Mouse (Mus musculus) liver, embryonic 12.5 days (tissue): ENCODE data around the gene 1190002N15Rik. TPM values are rescaled to one million over a fixed set of nuclear protein-coding genes. Genes with fewer than 3 reads are reported as not detected.
A peak's percentile ranks its signal among the peaks of the same experiment; 100 is the strongest.

Experiments
- ATAC-seq: fragments of 200-750 bp; cut with Nextera tagmentation; 2 replicates; pipeline ENCODE4 v1.8.0; 2017; ENCODE audit warnings: moderate number of reproducible peaks, mild to moderate bottlenecking, moderate library complexity
- H3K27ac ChIP-seq: fragments of 300-500 bp; sonication (generic); 2 replicates; pipeline ENCODE4 v1.5.1; 2016; ENCODE audit warnings: mild to moderate bottlenecking
- H3K27me3 ChIP-seq: fragments of 300-500 bp; sonication (generic); replicated peaks from 2 replicates; pipeline ENCODE4 v1.6.1; 2016; ENCODE audit warnings: mild to moderate bottlenecking, moderate library complexity
- H3K36me3 ChIP-seq: fragments of 300-500 bp; sonication (generic); 2 replicates; pipeline ENCODE4 v1.6.1; 2016; ENCODE audit warnings: mild to moderate bottlenecking, moderate library complexity
- H3K4me1 ChIP-seq: fragments of 300-500 bp; sonication (generic); 2 replicates; pipeline ENCODE4 v1.6.1; 2016
- H3K4me2 ChIP-seq: fragments of 300-500 bp; sonication (generic); 2 replicates; pipeline ENCODE4 v1.6.1; 2016; ENCODE audit warnings: mild to moderate bottlenecking, moderate library complexity
- H3K4me3 ChIP-seq: fragments of 300-500 bp; sonication (generic); 2 replicates; pipeline ENCODE4 v1.5.1; 2016; ENCODE audit warnings: mild to moderate bottlenecking, moderate library complexity
- H3K9ac ChIP-seq: fragments of 300-500 bp; sonication (generic); 2 replicates; pipeline ENCODE4 v1.6.1; 2016; ENCODE audit warnings: mild to moderate bottlenecking, moderate library complexity
- H3K9me3 ChIP-seq: fragments of 300-500 bp; sonication (generic); replicated peaks from 2 replicates; pipeline ENCODE4 v1.6.1; 2016; ENCODE audit warnings: mild to moderate bottlenecking, moderate library complexity
- WGBS: fragments of 180-500 bp; shearing (Covaris S2); methylation state at CpG from one replicate; pipeline ENCODE4 v1.1.7; 2016; ENCODE audit not compliant: insufficient replicate concordance; 5-methylcytosine and 5-hydroxymethylcytosine counted together
- polyA plus RNA-seq: library from polyadenylated mRNA; unstranded; fragments of >200 nt; fragmentation: Nextera tagmentation; extraction: Ambion mirVana; gene quantifications from 2 replicates; pipeline ENCODE4 v1.2.1, GENCODE M21; 2016

The 1190002N15Rik gene
- polyA plus RNA-seq, 1 experiment from 2014 or later = 13.8 TPM

- H3K36me3 ChIP-seq = no peaks in the 10 kb centered on the region
- H3K4me1 ChIP-seq = peaks cover 48% of the 10 kb centered on the region
- H3K27me3 ChIP-seq = no peaks in the 10 kb centered on the region
- no peak overlapping the region; the same call in 1 of the 2 replicates for H3K9ac ChIP-seq
- peak overlapping the region; percentile 58; the same call in 1 of the 2 replicates for H3K27ac ChIP-seq
- ATAC-seq = no peak
- no peaks in the 10 kb centered on the region for H3K9me3 ChIP-seq
- H3K4me2 ChIP-seq = peak overlapping the region; percentile 95
- WGBS = 31% methylated on average over 10 of the region's 10 CpGs
- peak overlapping the region; percentile 15; the same call in 1 of the 2 replicates for H3K4me3 ChIP-seq
Observed at GRCm38 (mm10) chr9:94540343-94541095, 2.6 kb upstream of the 1190002N15Rik start.

GRCm38 (mm10) chr9:94539346-94539865 lies 1.5 kb upstream of the 1190002N15Rik start:
- H3K36me3 ChIP-seq = no peaks in the 10 kb centered on the region
- peaks cover 53% of the 10 kb centered on the region for H3K4me1 ChIP-seq
- H3K9me3 ChIP-seq = no peaks in the 10 kb centered on the region
- peak overlapping the region; percentile 86 for H3K9ac ChIP-seq
- WGBS = 56% methylated on average over 8 of the region's 8 CpGs
- peak overlapping the region; percentile 76 for H3K4me3 ChIP-seq
- peak overlapping the region; percentile 40; the same call in 1 of the 2 replicates for H3K27ac ChIP-seq
- ATAC-seq = no peak
- no peaks in the 10 kb centered on the region for H3K27me3 ChIP-seq
- H3K4me2 ChIP-seq = peak overlapping the region; percentile 95

- H3K36me3 ChIP-seq = no peaks in the 10 kb centered on the region
- H3K9me3 ChIP-seq = no peaks in the 10 kb centered on the region
- peak overlapping the region; percentile 76 for H3K4me3 ChIP-seq
- peak; percentile 41 for ATAC-seq
- H3K27ac ChIP-seq = peak overlapping the region; percentile 96
- peak overlapping the region; percentile 95 for H3K4me2 ChIP-seq
- under 1% methylated on average over 22 of the region's 22 CpGs for WGBS
- H3K27me3 ChIP-seq = no peaks in the 10 kb centered on the region
- H3K4me1 ChIP-seq = peaks cover 54% of the 10 kb centered on the region
- peak overlapping the region; percentile 86 for H3K9ac ChIP-seq
Observed at GRCm38 (mm10) chr9:94538823-94539143, 902 bp upstream of the 1190002N15Rik start.

GRCm38 (mm10) chr9:94537051-94537917 lies 597 bp downstream of the 1190002N15Rik start:
- H3K9ac ChIP-seq = peak overlapping the region; percentile 86
- 2% methylated on average over 102 of the region's 103 CpGs for WGBS
- peak; percentile 45 for ATAC-seq
- no peaks in the 10 kb centered on the region for H3K9me3 ChIP-seq
- no peaks in the 10 kb centered on the region for H3K27me3 ChIP-seq
- H3K4me3 ChIP-seq = peak overlapping the region; percentile 76
- peak overlapping the region; percentile 95 for H3K4me2 ChIP-seq
- H3K27ac ChIP-seq = peak overlapping the region; percentile 96
- H3K4me1 ChIP-seq = peaks cover 61% of the 10 kb centered on the region
- H3K36me3 ChIP-seq = no peaks in the 10 kb centered on the region

GRCm38 (mm10) chr9:94536261-94536905 lies 1.5 kb downstream of the 1190002N15Rik start:
- peak overlapping the region; percentile 96 for H3K27ac ChIP-seq
- WGBS = 2% methylated on average over 15 of the region's 15 CpGs
- H3K36me3 ChIP-seq = no peaks in the 10 kb centered on the region
- no peaks in the 10 kb centered on the region for H3K27me3 ChIP-seq
- peak overlapping the region; percentile 86 for H3K9ac ChIP-seq
- no peaks in the 10 kb centered on the region for H3K9me3 ChIP-seq
- H3K4me3 ChIP-seq = peak overlapping the region; percentile 76
- peaks cover 61% of the 10 kb centered on the region for H3K4me1 ChIP-seq
- H3K4me2 ChIP-seq = peak overlapping the region; percentile 95
- ATAC-seq = no peak

- peaks cover 54% of the 10 kb centered on the region for H3K4me1 ChIP-seq
Observed at GRCm38 (mm10) chr9:94534795-94535194, 3.1 kb downstream of the 1190002N15Rik start.

GRCm38 (mm10) chr9:94534226-94534625 lies 3.7 kb downstream of the 1190002N15Rik start:
- H3K9me3 ChIP-seq = no peaks in the 10 kb centered on the region
- 30% methylated on average over 2 of the region's 2 CpGs for WGBS
- H3K4me1 ChIP-seq = peaks cover 54% of the 10 kb centered on the region
- no peaks in the 10 kb centered on the region for H3K36me3 ChIP-seq
- no peak overlapping the region for H3K27ac ChIP-seq
- no peak for ATAC-seq
- no peak overlapping the region for H3K9ac ChIP-seq
- no peaks in the 10 kb centered on the region for H3K27me3 ChIP-seq
- H3K4me2 ChIP-seq = peak overlapping the region; percentile 13
- H3K4me3 ChIP-seq = no peak overlapping the region

More at GRCm38 (mm10) chr9:94534795-94535194, 3.1 kb downstream of the 1190002N15Rik start:
- Histone ChIP-seq H3K27me3 (no peaks in the 10 kb centered on the region), H3K4me3 (no peak overlapping the region), H3K9ac (no peak overlapping the region), H3K9me3 (no peaks in the 10 kb centered on the region), H3K4me2 (peak overlapping the region; percentile 25; the same call in 1 of the 2 replicates), H3K36me3 (no peaks in the 10 kb centered on the region), H3K27ac (no peak overlapping the region)
- no peak for ATAC-seq

- 20% methylated on average over 4 of the region's 4 CpGs for WGBS
- Histone ChIP-seq H3K4me3 (no peak overlapping the region), H3K36me3 (no peaks in the 10 kb centered on the region), H3K4me1 (peaks cover 49% of the 10 kb centered on the region), H3K27me3 (no peaks in the 10 kb centered on the region), H3K9me3 (no peaks in the 10 kb centered on the region), H3K4me2 (peak overlapping the region; percentile 21; the same call in 1 of the 2 replicates), H3K27ac (no peak overlapping the region), H3K9ac (no peak overlapping the region)
- no peak for ATAC-seq
Observed at GRCm38 (mm10) chr9:94533641-94534040, 4.2 kb downstream of the 1190002N15Rik start.

- Histone ChIP-seq H3K4me2 (no peak overlapping the region), H3K27me3 (no peaks in the 10 kb centered on the region), H3K9ac (no peak overlapping the region), H3K27ac (no peak overlapping the region), H3K36me3 (no peaks in the 10 kb centered on the region), H3K4me1 (peaks cover 29% of the 10 kb centered on the region), H3K9me3 (no peaks in the 10 kb centered on the region), H3K4me3 (no peak overlapping the region)
- ATAC-seq = no peak
Observed at GRCm38 (mm10) chr9:94529987-94530386, 7.9 kb downstream of the 1190002N15Rik start.

- Histone ChIP-seq H3K36me3 (no peaks in the 10 kb centered on the region), H3K4me3 (no peak overlapping the region), H3K4me1 (peaks cover 24% of the 10 kb centered on the region), H3K9me3 (no peaks in the 10 kb centered on the region), H3K4me2 (no peak overlapping the region), H3K27me3 (no peaks in the 10 kb centered on the region), H3K9ac (no peak overlapping the region), H3K27ac (no peak overlapping the region)
- 28% methylated on average over 1 of the region's 1 CpGs for WGBS
- ATAC-seq = no peak
Observed at GRCm38 (mm10) chr9:94529146-94529746, 8.6 kb downstream of the 1190002N15Rik start.

GRCm38 (mm10) chr9:94526473-94526872 lies 11.4 kb downstream of the 1190002N15Rik start:
- no peak overlapping the region for H3K4me2 ChIP-seq
- H3K9me3 ChIP-seq = no peaks in the 10 kb centered on the region
- no peak overlapping the region for H3K9ac ChIP-seq
- H3K27me3 ChIP-seq = no peaks in the 10 kb centered on the region
- 83% methylated on average over 7 of the region's 7 CpGs for WGBS
- ATAC-seq = no peak
- H3K4me1 ChIP-seq = peaks cover 13% of the 10 kb centered on the region; the same call in 1 of the 2 replicates
- no peak overlapping the region for H3K27ac ChIP-seq
- H3K36me3 ChIP-seq = peaks cover 8% of the 10 kb centered on the region; the same call in 1 of the 2 replicates
- H3K4me3 ChIP-seq = no peak overlapping the region
